Mouse (Mus musculus) frontal cortex, postnatal 36 days (tissue): ENCODE measurements around the gene Elovl1.

ENCODE experiments used
- DNase-seq, 2 experiments: peaks; one replicate each; pipeline ENCODE4 v3.0.0; 2022; ENCODE audit warnings: low spot score in 2 of 2

Gene Elovl1

DNA sequence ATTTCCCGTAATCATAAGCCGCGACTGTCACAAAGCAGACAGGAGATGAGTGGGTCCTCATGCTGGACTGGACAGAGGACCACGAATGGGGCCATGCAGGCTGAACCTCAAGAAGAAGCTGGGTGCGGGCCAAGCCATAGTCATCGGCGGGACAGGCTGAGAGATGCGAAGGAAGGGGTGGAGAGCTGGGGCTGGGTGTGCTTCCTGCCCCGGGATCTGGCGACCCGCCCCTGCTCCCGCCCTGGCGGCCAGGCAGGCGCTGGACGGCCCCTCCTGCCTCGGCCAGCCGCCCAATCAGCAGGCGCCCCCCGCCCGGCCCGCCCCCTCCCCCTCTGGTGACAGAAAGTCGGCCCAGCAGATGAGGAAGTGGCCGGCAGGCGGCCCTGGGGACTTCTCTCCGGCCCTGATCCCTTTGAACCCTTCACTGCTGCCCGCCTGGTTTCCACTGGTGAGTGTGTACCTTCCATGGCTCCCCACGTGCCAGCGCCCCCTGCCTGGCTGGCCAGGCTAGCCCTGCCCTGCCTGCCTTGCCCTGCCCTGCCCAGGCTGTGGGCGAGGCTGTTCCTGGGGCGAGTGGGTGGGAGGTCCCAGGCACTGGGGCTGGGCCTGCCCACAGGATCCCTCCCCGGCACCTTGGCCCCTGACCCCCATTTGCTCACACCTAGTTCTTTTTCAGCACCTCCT lies at the start of gene Elovl1:
Gene Elovl1 (plus strand): TSS at position 326 of the 684 bp plus-strand sequence.
- peak; percentile 56 to 66 for DNase-seq

DNA sequence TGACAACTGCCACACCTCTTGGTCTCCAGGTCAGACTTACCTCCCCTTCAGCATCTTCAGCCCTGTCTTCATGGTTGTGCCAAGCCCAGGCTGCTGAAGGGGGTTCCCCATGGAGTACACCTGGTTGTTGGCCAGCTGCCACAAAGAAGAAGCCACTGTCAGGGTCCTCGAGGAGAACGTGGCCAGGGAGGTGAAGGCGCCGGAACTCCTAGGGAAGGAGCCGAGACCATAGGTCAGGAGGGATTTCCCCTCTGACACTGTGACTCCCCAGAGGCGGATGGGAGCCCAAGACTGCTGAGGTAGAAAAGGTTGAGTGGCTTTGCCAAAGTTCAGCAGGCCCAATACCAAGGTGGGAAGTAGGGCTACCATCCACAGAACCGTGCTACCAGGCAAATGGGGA lies 44.6 kb upstream of the Elovl1 start:
- DNase-seq = no peak

DNA sequence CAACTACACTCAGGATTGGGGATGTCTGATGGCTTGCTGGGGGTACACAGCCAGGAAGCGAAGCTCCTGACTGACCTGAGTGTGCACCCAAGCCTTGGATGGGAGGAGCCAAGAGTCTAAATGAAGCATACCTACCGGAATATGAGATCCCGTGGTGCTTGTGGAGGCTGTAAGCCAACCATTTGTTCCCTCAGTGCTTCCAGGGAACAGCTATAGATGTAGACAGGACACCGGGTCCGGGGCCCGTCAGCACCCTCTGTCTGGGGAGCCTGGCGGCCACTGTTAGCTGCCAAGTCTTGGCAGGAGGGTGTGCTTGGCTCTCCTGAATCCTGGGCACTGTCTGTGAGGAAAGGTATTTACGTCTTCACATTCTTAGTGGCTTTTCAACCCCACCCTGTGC lies 40.6 kb upstream of the Elovl1 start:
- no peak for DNase-seq

DNA sequence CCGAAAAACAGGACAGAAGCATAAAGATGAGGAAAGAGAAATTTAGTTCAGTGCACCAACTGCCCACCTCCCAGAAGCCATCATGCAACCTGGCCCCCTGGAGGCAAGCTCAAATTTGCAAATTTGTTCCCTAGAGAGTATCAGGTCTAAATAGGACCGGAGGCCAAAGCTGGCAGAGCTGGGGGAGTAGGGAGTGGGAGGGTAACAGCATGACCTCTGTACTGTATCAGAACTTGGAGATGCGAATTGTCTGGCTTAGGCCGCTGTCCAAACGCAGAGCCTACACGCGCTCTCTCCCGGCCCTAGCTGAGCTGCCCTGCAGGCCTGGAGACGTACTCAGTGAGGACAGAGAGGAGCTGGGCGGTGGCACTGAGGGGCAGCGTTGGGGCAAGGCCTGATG lies 37.7 kb upstream of the Elovl1 start:
- no peak for DNase-seq

DNA sequence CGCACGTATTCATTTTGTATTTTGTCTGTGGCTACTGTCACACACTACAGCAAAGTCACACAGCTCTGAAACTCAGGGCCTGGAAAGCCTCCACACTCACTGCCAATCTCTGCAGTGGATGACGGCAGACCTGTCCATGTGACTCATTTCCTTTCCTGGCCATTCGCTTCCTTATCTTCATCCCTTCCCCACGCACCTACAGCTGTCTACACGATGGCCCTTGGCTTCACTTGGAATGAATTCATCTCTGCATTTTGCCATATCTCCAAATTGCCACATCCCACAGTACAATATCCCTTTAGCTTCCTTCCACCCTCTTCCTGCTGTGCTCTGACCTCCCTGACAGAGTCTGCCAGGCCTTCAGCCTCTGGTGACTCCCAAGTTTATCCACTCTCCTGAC lies 33.4 kb upstream of the Elovl1 start:
- DNase-seq = no peak

DNA sequence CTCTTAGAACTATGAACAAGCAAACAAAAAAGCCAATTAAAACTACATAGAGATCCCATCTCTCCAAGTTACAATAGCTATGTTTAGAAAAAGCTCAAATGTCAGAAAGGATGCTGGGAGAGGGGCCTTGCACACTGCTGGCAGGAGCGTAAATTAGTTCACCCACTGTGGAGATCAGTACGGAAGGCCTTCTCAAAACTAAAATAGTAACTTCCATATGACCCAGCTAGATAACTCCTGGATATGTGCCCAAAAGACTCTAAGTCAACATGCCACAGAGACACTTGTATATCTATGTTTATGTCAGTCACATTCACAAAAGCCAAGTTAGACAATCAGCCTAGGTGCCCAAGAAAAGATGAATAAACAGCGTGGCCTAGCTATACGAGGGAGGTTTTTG lies 32.6 kb upstream of the Elovl1 start:
- DNase-seq = no peak

DNA sequence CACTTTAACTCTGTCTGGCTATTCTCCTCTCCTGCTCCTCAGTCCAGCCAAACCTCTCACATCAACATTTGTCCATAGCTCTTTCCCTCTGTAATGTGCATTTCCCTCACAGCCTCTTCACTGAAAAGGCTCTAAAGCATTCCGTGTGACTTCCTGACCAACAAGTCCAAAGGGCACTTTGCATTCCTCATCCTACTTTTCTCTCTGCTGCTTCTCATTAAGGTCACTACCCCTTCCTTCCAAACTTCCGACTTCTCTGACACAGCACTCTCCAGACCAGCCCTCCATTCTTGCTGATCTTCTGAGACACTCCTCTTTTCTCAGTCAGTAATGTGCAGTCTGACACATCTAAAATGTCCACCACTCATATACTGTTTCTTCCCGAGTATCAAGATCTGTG lies 31.5 kb upstream of the Elovl1 start:
- no peak for DNase-seq

DNA sequence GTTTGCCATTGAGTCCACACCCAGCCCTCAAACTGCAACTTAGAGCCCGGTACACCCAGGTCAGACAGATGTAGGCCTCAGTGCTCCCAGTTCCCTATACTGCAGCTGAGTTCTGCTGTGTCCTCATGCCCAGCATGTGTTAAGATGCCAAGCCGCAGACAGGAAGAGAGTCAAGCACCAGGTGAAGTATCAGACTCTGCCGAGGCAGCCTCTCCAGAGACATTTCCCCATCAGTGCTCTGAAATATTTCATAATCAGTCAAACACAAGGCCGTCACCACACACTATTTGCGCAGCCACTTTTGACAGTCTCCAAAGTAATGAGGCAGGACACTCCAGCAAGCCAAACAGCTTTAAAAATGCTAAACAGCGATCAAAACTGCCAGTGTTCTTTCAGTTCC lies 29.5 kb upstream of the Elovl1 start:
- no peak for DNase-seq

DNA sequence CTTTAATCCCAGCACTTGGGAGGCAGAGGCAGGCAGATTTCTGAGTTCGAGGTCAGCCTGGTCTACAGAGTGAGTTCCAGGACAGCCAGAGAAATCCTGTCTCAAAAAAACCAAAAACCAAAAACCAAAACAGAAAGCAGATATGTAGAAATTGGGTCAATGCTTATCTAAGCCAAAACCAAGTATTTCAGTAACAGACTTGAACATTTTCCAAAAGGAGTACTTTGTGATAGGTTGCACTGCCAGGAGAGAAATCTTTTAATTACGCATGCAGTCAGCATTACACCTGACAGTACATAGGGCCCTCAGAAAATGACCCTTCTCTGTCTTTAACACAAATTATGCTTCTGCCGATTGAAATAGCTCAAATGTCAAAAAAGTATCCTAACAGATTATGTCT lies 26.5 kb upstream of the Elovl1 start:
- no peak for DNase-seq

DNA sequence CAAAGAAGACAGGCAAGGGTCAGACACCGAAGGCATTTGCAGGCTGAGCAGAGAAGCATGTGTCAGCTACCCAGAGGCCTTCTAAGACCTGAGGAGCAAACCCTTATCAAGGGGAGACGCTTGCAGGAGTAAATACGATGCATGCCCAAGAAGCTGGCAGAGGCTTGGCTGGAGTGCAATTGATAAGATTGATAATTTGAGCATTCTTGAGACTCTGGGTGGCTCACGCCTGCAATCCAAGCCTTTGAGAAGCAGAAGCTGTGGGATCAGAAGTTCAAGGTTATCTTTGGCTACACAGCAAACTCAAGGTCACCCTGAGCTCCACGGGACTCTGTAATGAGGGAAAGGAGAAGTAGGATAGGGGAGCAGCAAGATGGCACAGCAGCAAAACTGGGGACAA lies 26.0 kb upstream of the Elovl1 start:
- DNase-seq = no peak

DNA sequence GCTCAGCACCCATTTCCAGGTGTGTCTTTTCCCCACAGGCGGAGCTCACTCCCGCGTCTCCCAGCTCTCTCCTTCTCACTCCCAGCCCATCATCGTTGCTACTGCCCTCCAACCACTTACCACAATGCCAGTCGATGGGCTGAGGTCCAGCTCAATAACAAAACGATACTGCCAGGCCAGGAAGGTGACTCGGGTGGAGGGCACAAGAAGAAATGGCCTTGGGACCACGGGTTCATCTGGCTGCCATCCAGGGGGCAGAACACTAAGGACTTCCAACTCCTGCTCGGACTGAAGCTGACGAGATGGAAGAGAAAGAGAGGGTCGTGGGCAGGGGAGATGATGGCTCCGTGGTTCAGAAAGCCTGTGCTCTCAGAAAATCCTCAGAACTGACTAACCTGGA lies 25.2 kb upstream of the Elovl1 start:
- no peak for DNase-seq

DNA sequence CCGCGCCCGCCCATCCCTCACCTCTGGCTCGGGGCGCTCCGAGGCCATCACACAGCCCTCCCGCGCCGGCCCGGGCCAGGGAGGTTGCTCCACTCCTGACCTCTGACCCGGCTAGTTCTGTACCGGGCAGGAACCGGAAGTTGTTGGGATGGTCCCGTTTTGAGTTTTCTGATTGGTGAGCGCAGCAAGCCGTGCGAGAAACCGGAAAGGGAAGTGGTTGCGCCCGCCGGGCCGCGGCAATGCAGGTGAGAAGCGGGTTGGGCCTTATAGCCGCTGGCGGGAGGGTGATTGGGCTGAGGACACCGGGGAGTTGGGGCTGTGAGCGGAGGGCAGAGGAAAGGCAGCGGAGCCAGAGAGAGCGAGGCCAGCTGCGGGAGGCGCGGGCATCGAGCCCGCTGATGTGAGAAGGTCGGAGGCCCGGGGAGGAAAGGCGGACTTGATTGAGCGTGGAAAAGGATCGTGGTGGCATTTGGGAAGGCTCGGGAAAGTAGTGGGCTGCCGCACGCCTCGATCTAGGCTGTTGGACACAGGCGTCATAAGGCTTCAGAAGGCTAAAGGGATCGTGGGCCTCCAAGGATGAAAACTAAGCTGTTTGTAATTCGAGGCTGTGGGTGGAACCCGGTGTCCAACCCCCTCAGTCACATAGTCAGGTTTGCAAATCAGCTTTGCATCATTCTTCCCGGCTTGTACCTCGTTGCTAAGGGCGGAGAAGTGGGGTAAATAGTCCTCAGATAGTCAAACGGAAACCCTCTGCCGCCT lies 18.6 kb upstream of the Elovl1 start, which contains the start of the genes Szt2 and Med8:
Gene Szt2 (minus strand): TSS at position 132 of the 759 bp plus-strand sequence.
Gene Med8 (plus strand): TSS at position 196 of the 759 bp plus-strand sequence.
- peak; percentile 89 to 93 for DNase-seq

DNA sequence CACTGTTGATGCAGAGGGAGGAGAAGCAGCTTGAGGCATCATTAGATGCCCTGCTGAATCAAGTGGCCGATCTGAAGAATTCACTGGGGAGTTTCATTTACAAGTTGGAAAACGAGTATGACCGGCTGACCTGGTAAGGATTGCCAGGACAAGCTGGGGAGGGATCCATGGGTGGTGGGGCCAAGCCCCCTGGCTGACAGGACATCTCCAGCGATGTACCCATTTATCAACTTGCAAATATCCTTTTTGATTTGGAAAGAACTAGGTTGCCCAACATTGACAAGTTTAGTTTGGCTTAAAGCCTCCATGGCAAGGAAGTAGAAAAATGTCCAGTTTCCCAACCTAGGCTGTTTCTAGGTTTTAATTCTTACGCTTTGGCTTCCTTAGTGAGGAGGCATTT lies 17.0 kb upstream of the Elovl1 start:
- DNase-seq = no peak

DNA sequence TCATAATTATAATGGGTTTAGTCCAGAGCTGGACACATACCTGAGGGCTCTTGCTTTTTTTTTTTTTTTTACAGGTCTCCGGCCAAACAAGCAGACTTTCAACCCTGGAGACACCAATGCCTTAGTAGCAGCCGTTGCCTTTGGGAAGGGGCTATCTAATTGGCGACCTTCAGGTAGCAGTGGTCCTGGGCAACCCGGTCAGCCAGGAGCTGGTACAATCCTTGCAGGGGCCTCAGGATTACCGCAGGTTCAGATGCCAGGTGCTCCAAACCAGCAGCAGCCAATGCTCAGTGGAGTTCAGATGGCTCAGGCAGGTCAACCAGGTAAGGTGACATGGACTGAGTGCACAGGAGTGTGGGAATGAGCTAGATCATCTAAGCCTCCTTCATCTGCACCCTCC lies 14.3 kb upstream of the Elovl1 start:
- no peak for DNase-seq

DNA sequence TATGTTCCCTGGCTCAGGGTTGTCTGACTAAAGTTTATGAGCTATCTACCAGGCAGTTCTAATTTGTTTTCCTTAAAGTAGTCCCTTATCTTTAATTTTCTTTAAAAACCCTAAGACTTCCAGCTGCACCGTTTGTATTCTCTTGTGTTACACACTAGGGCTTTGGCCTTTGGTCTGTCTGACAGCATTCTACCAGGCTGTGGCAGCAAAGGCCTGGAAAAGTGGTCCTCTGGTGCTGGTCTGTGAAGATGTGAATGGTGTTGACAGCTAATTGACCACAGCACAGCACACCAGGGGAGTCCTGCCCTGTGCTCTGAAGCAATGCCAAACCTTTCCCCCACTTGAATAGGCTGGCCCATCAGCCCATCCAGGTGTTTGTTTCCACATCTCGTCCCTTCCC lies 12.1 kb upstream of the Elovl1 start:
- no peak for DNase-seq

DNA sequence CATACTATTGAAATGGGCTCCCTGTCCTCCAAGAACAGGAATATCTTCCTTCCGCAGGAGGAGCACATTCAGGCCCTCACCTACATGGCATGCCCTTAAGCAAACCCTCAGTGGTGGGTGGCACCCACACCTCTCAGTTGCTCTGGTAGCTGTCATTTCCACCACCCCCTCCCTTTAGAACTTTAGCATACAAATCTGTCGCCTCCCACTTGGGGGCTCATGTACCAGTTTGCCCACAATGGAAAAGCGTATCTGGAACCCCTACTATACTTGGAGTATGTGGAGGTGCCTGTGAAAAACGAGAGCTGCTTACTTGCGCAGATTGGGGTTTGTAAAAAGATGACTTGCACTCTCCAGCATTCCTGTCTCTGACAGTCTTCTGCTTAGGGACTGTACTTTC lies 11.6 kb upstream of the Elovl1 start:
- peak; percentile 20 to 29 for DNase-seq

DNA sequence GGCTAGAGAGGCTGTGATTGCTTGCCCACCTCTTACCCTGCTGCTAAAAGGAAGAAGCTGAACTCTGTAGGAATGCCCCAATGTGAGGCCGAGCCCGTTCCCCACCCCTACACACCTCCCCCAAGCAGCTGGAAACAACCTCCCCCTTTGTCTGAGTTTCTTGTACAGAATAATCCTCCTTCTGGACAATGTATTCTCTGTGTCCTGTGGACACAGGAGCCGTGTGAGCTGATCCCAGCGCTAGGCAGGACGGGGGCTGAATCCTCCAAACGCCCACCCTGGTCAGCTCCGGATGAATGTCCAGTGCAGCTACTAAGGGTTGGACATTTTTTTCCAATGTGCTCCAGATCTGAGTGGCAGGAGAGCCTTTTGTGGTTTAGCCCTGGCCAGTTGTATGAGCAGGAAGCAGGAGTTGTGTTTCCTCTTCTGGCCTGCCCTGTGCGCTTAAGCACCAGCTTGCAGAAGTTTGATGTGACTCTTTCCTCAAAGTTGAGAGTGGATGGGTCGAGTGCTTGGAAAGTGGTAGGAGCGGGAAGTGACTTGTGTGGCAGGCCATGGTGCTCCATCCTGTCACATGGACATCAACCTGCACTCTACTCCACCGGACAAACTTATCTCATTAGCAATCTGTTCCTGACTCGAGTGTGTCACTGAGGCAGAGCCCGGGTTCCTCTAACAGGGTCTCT lies 10.6 kb upstream of the Elovl1 start:
- DNase-seq = no peak

DNA sequence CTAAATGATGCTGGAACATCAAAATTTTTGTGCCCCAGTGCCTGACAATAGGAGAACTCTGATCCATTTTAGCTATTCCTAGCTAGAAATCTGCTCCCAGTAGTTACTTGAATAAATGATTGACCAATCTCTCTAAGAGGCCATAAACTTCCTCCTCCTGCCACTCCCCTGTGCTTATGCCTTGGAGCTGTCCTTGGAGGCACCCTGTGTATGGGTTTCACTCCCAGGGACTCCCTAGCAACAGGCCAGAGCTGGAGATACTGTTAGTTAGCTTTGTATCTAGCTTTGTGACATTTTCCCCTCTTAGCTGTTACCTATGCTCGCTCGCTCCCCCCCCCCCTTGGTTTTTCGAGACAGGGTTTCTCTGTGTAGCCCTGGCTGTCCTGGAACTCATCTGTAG lies 6.5 kb upstream of the Elovl1 start:
- DNase-seq = no peak

DNA sequence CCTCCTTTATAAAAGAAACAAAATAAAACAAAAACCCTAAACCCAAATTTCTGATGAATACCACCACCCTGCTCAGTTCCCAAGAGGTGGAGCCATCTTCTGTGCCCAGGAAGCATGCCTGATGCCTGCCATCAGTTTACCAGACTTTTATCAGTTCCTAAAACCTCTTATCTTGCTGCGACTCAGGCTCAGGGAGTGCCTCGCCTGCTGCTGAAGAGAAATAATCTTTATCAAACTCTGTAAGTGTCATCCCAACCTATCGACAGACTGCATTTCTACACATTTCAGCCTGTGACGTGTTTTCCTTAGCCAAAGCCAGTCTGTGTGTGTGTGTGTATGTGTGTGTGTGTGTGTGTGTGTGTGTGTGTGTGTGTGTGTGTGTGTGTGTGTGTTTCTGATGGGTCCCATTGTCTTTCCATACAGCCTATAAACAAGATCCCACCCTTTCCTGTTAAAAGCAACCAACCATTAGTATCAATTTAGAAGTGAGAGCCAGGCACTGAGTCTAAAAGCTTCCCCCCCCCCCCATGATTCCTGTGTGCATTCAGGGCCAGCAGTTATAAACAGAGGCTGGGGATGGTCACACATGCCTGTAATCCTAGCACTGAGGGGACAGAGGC lies 3.2 kb upstream of the Elovl1 start:
- DNase-seq = no peak

DNA sequence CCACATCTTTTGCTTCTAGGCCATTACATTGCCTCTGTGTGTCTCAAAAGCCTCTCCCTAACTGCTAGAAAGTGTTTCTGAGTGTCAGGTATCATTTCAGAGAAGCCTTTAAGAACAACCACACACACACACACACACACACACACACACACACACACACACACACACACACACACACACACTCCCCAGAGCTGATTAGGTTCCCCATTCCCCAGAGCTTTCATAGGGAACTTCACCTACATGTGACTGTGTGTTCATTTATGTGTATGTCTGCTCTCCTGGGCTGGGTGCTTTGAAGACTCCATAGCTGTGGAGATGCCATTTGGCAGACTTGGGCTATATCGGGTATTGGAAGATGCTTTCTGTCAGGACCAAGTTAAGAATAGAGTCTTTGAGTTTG lies 2.5 kb upstream of the Elovl1 start:
- no peak for DNase-seq

DNA sequence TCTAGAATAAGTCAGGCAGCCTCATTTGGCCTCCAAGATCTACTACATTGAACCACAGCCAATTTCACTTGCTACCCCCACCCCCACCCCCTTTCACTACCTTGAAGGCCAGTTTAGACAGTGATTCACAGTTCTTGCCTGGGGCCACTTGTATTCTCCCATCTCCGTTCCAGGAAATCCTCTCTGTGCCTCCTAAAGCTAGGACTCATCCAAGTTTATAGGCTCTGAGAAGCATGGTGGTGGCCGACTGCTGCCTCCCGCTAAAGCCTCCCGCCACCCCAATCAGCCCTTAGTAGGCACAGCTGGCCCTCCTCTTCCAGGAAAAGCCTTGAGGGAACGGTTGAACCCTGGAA lies 502 bp upstream of the Elovl1 start:
- no peak for DNase-seq

DNA sequence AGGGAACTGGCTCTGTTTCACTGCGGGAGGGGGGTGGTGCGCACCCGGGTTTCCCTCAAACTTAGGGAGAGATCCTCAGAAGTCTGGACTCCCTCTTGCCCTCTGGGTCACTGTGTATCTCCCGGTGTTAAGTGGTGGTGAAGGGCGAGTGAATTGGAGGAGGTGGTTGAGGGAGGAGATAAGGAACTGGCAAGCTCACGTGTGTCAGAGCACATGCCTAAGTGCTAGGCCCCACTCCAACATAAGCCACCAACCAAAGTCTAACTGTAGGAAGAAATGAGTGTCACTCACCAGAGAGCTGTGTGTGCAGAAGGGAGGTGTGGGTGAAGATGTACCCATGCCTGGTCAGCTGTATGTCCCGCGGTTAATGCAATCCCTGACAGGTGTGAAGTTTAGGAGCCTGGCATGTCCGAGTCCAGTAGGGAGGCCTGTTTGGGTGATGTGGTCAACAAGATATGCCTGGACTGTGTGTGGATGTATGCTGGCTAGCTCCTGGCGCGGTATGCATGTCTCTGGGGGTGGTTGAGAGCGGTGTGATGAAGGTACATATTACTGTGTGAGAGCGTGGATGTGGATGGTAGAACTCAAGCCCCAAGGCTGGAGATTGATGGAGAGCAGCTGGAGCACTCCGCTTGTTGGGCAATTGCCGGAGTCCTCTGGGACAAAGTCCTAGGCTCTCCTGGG lies 780 bp downstream of the Elovl1 start:
- DNase-seq = no peak
